Mouse (Mus musculus) CH12.LX (cell line): ENCODE data around the gene Cdk5rap3.

Experiments used
- CHD2 ChIP-seq: IDR thresholded peaks from 2 replicates; pipeline ENCODE4 v1.6.1; 2011; ENCODE audit warnings: low read length, improper control_type of control experiment
- CTCF ChIP-seq, 2 experiments: IDR thresholded peaks in 1 of 2; conservative IDR thresholded peaks in 1 of 2; 2 replicates each; pipeline ENCODE4 v1.5.1; 2011 to 2012; ENCODE audit warnings: low read depth in 2 of 2, low read length in 2 of 2, improper control_type of control experiment in 1 of 2, inconsistent platforms in 1 of 2, mild to moderate bottlenecking in 1 of 2, moderate library complexity in 1 of 2
- HCFC1 ChIP-seq: IDR thresholded peaks from 2 replicates; pipeline ENCODE4 v1.6.1; 2012; ENCODE audit warnings: low read depth, mild to moderate bottlenecking, inconsistent platforms, low read length, improper control_type of control experiment
- JUND ChIP-seq: conservative IDR thresholded peaks from 2 replicates; pipeline ENCODE4 v1.6.1; 2011; ENCODE audit warnings: low read depth, low read length, improper control_type of control experiment
- POLR2A ChIP-seq: IDR thresholded peaks from 2 replicates; pipeline ENCODE4 v1.6.1; 2011; ENCODE audit warnings: low read depth, mild to moderate bottlenecking, improper control_type of control experiment, low read length
- TCF12 ChIP-seq: IDR thresholded peaks from 2 replicates; pipeline ENCODE4 v1.6.1; 2014; ENCODE audit warnings: low read depth, mild to moderate bottlenecking, inconsistent platforms, low read length, improper control_type of control experiment
- UBTF ChIP-seq: IDR thresholded peaks from 2 replicates; pipeline ENCODE4 v1.6.1; 2012; ENCODE audit warnings: low read depth, mild to moderate bottlenecking, inconsistent platforms, low read length, improper control_type of control experiment, moderate library complexity

DNA sequence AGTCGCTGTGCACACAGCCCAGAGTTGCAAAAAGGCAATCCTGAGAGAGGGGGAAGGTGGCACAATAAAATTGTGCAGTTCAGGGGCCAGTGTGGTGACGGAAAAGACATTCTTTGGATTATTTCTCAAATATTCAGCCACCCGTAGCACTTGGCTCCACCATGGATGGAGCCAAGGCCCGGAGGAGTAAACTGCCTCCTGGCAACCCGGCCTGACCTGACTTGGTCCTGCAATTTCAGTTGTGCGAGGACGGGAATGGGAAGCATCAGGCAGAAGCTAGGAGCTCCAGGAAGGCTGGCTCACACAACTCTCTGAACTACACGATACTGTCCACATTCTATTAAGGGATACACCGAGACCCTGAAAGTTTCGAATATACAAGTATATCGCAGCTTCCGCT, 53.8 kb downstream of the Cdk5rap3 start:
- no peak for TF ChIP-seq JUND
- TF ChIP-seq TCF12, result no peak
- no peak for TF ChIP-seq HCFC1
- TF ChIP-seq CTCF (conservative IDR thresholded peaks at IDR 0.05 in 1 of 2, IDR thresholded peaks at IDR 0.05 in 1 of 2; ENCODE audit: low read depth in 2 of 2, low read length in 2 of 2), result no peak
- no peak for TF ChIP-seq UBTF
- TF ChIP-seq POLR2A, result no peak
- no peak for TF ChIP-seq CHD2
